36 mouse cellular contexts compared by ENCODE assay signal in genomic region chr11:68012207-68012606, GRCm38 (mm10). TPM values are rescaled to one million over a fixed set of nuclear protein-coding genes. Genes with fewer than 3 reads are reported as not detected.
"Had no signal": no experiment of that assay in that cellular context is flagged by ENCODE, and none has a peak within 500 bp of the region (broad histone marks: within the 10 kb centered on the region; RNA-seq: fewer than 3 reads in every experiment).

No protein-coding gene starts in this region.

- H3K4me2 ChIP-seq: heart, embryonic 11.5 days; heart, embryonic 12.5 days; heart, embryonic 13.5 days; heart, embryonic 15.5 days; hindbrain, embryonic 12.5 days; hindbrain, embryonic 13.5 days; hindbrain, embryonic 14.5 days; hindbrain, embryonic 15.5 days; intestine, embryonic 15.5 days; kidney, embryonic 15.5 days had no signal

- H3K27me3 ChIP-seq: heart, embryonic 12.5 days; heart, embryonic 13.5 days; heart, embryonic 15.5 days; hindbrain, embryonic 12.5 days; hindbrain, embryonic 15.5 days; intestine, embryonic 15.5 days; kidney, embryonic 15.5 days had no signal

- DNase-seq: heart, postnatal 10 days; heart, postnatal 14 days; heart, postnatal 36 days; heart, postnatal 4 days; kidney, adult 11 months; kidney, adult 18-20 months; kidney, adult 2 months; kidney, adult 8-10 months; kidney, adult 9 months; kidney, postnatal 10 days; kidney, postnatal 14 days; kidney, postnatal 25 days; kidney, postnatal 36 days; kidney, postnatal 4 days; layer of hippocampus, adult 9-11 months; layer of hippocampus, postnatal 36 days had no signal

- H3K4me3 ChIP-seq: heart, embryonic 10.5 days; heart, embryonic 12.5 days; heart, embryonic 13.5 days; heart, embryonic 15.5 days; hindbrain, embryonic 10.5 days; hindbrain, embryonic 12.5 days; hindbrain, embryonic 13.5 days; hindbrain, embryonic 15.5 days; intestine, embryonic 15.5 days; kidney, embryonic 15.5 days; layer of hippocampus, adult 2 months; left cerebral cortex, adult 2 months had no signal

- H3K9ac ChIP-seq: heart, embryonic 12.5 days; heart, embryonic 13.5 days; heart, embryonic 15.5 days; hindbrain, embryonic 12.5 days; hindbrain, embryonic 13.5 days; hindbrain, embryonic 14.5 days; hindbrain, embryonic 15.5 days; intestine, embryonic 15.5 days; kidney, embryonic 15.5 days had no signal

- H3K9me3 ChIP-seq: heart, embryonic 10.5 days; heart, embryonic 12.5 days; heart, embryonic 13.5 days; heart, embryonic 15.5 days; hindbrain, embryonic 10.5 days; hindbrain, embryonic 12.5 days; hindbrain, embryonic 13.5 days; hindbrain, embryonic 15.5 days; intestine, embryonic 15.5 days; kidney, embryonic 15.5 days had no signal

- H3K4me1 ChIP-seq: heart, embryonic 13.5 days; heart, embryonic 15.5 days; hindbrain, embryonic 15.5 days; intestine, embryonic 15.5 days had no signal

- H3K36me3 ChIP-seq: heart, embryonic 10.5 days; hindbrain, embryonic 10.5 days; hindbrain, embryonic 12.5 days; hindbrain, embryonic 13.5 days; hindbrain, embryonic 15.5 days; intestine, embryonic 15.5 days; kidney, embryonic 15.5 days had no signal

- H3K27ac ChIP-seq: heart, embryonic 10.5 days; heart, embryonic 13.5 days; heart, embryonic 15.5 days; hindbrain, embryonic 10.5 days; hindbrain, embryonic 12.5 days; hindbrain, embryonic 13.5 days; hindbrain, embryonic 14.5 days; hindbrain, embryonic 15.5 days; hindbrain, postnatal 0 days; intestine, embryonic 15.5 days; kidney, embryonic 15.5 days; kidney, postnatal 0 days; layer of hippocampus, adult 2 months; left cerebral cortex, adult 2 months had no signal

RNA-seq across cellular contexts. Expression of gene Cfap52, which starts 46.8 kb away (rescaled TPM):
- total RNA-seq: heart, postnatal 10 days; heart, postnatal 25 days; heart, postnatal 36 days; hematopoietic stem cell, adult 5-6 weeks had no signal
- polyA plus RNA-seq: heart, embryonic 14.5 days; inflammation-experienced regulatory T-cells, adult 6 months had no signal
